Mouse (Mus musculus): ENCODE measurements around the gene Dcaf8.

DNA sequence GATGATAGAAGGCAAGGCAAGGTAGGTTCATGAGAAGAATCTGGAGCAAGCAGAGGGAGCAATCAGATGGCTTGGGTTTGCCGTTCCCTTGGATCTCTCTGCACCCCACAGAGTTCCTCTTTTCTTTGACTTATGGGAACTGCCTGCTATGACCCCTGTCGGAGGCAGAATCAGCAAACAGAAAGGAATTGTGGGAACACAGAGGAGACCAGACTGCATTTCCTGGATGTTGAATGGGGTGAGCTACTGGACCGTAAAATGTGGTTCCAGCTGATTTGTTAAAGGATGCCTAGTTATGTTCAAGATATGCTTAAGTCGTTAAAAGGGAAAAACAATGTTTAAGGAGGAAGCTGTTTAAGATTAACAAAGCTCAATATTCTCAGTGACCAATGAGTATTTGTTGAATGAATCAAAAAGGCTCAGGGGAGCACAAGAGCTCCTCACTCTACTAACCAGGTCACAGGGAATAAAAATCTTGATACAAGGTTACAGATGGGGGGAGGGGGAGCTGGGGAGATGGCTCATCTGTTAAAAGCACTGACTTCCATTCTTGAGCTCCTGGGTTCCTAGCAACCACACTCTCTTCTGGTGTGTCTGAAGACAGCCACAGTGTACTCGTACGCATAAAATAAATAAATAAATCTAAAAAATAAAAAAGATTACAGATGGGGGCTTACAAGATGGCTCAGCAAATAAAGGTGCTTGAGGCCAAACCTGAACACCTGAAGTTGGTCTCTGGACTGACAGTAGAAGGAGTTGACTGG, 93.2 kb downstream of the Dcaf8 start:
- TF ChIP-seq CTCF (IDR thresholded peaks at IDR 0.05; ENCODE audit: low read depth, low read length) (no peak), POLR2A (IDR thresholded peaks at IDR 0.05; ENCODE audit: borderline replicate concordance, low read depth, low read length) (no peak)

All from bone marrow macrophage, adult 2 months (primary cell).